Mouse (Mus musculus): ENCODE results near the gene Tmem189. TPM values are rescaled to one million over a fixed set of nuclear protein-coding genes. Genes with fewer than 3 reads are reported as not detected.

Gene Tmem189
- polyA plus RNA-seq, 1 experiment from 2014 or later: 31.5 TPM

DNA sequence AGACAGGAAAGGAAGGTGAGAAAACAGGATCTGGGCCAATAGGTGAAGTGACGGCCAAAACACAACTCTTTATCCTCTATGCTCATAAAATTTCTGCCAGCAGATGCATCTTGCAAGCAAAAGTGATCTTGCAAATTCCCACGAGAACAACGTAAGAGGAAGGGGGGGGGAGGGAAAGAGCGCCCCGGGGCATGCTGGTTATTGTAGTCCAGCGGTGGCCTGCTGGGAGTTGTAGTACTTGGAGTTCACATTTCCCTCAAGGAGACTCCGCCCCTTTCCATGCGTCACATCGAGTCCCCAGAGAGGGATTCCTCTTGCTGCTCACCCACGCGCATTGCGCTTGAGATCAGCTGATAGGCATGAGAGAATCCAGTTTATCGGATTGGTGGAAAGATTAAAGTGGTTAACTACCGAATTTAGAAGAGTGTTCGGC lies 55.3 kb downstream of the Tmem189 start:
- WGBS: 0% methylated on average over 15 of the region's 15 CpGs
- H3K9ac ChIP-seq (replicated peaks): peak overlapping the region; percentile 35
- H3K4me2 ChIP-seq (replicated peaks): peak overlapping the region; percentile 47
- peak overlapping the region; percentile 71 for H3K27ac ChIP-seq (replicated peaks)
- peaks cover 35% of the 10 kb centered on the region for H3K4me1 ChIP-seq
- peak; percentile 81 for ATAC-seq (replicated peaks)
- H3K36me3 ChIP-seq: no peaks in the 10 kb centered on the region
- peak overlapping the region; percentile 30 for H3K4me3 ChIP-seq
- H3K27me3 ChIP-seq: no peaks in the 10 kb centered on the region
- no peaks in the 10 kb centered on the region for H3K9me3 ChIP-seq

DNA sequence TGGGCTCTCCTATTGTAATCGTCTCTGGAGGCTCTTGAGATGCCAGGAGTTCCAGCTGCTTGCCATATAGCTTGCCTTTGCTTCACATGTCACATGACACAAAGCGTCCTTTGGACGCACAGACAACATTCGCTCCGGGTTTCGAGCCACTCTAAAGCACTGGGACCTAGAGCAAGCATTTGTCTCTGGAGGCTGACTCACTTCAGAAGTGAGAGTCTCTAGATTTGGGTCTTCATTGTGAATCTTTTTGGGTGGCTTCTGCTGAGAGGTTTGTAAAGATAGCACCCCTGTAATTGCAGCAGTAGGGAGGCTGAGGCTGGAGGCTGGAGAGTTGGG lies 56.1 kb downstream of the Tmem189 start:
- ATAC-seq (replicated peaks): no peak
- H3K36me3 ChIP-seq: no peaks in the 10 kb centered on the region
- WGBS: 91% methylated on average over 6 of the region's 6 CpGs
- no peak overlapping the region for H3K4me2 ChIP-seq (replicated peaks)
- no peak overlapping the region for H3K27ac ChIP-seq (replicated peaks)
- H3K4me1 ChIP-seq: peaks cover 44% of the 10 kb centered on the region
- H3K4me3 ChIP-seq: no peak overlapping the region
- no peak overlapping the region for H3K9ac ChIP-seq (replicated peaks)
- H3K9me3 ChIP-seq: no peaks in the 10 kb centered on the region
- H3K27me3 ChIP-seq: no peaks in the 10 kb centered on the region

DNA sequence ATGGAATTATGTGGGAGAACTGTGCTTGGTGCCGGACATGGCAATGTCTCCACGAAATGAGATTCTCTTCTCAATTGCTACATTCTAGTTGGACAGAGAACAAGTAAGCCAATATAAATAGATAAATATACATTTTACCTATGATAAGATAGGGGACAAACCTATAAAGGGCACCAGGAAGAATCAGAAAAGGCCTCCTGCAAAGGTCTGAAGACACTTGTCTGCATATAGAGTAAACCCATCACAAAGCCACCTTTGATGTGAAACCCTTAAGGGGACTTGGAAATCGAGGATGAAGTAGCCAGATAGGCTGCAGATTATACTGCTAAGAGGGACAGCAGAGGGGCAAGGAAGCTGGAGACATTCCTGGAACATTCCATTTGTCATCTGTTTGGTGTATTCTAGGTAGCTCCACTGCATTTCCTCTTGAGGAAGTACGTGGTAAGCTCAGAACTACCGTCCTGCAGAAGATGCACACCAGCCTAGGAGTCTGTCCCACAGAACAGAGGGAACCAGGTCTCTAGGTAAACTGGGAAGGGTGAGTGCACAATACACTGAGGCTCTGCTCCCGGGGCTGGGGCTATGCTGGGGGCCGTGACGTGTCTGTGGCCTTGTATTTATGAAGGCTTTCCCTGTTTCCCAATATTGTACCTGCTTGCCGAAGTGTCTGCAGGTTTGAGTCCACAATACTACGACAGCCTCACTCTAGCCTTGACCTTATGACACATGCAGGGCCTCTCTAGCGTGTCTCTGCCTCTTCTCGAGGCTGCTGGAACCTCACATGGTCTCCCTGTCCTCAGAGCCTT lies 56.7 kb downstream of the Tmem189 start:
- Histone ChIP-seq H3K4me2 (replicated peaks) (peak overlapping the region; percentile 53; the same call in 1 of the 2 replicates), H3K27me3 (no peaks in the 10 kb centered on the region), H3K4me3 (peak overlapping the region; percentile 81; the same call in 1 of the 2 replicates), H3K36me3 (no peaks in the 10 kb centered on the region), H3K4me1 (peaks cover 49% of the 10 kb centered on the region), H3K27ac (replicated peaks) (peak overlapping the region; percentile 78; the same call in 1 of the 2 replicates), H3K9ac (replicated peaks) (peak overlapping the region; percentile 80; the same call in 1 of the 2 replicates), H3K9me3 (no peaks in the 10 kb centered on the region)
- no peak for ATAC-seq (replicated peaks)
- 81% methylated on average over 12 of the region's 12 CpGs for WGBS

DNA sequence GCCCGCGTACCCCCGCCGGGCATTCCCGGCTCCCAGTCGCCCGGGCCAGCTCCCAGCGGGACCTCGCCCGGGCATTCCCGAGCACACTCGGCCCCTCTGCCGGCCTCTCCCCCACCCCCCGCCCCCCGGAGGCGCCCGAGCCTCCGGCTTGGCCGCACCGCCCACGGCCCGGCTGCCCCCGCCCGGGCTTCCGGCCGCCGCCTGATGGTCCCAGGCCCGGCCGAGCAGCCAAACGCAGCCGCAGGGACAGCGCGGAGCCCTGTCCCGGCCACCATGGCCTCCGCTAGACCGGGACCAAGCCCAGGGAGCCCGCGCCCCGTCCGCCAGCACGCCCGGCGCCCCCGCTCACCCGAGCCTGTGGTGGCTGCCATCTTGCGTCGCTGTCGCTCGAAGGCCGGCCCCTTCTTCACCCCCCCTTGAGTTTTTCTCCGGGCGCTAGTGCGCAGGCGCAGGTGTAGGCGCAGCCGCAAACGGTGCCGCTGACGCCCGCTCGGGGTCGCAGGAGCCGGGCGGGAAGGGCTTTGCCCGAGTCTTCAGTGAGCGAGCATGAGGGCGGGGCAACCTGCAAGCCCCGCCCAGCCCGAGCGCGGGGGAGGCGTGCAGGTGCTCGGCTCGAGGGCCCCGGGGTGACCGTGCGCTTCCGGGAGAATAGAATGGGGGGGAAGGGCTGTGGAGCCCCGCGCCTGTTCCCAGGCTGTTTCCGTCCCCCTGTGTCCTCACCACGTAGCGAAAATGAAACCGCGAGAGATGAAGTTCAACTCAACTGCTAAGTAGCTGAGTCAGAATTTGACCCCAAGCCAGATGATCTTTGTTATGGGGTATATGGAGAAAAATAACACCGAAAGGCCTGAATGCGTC lies 57.8 kb downstream of the Tmem189 start, which contains the start of gene Ube2v1:
Gene Ube2v1, minus strand, starts transcription at position 505 of the 858 bp plus-strand sequence.
- Histone ChIP-seq H3K9me3 (no peaks in the 10 kb centered on the region), H3K27ac (replicated peaks) (peak within 1 kb of the TSS; percentile 84), H3K27me3 (no peaks in the 10 kb centered on the region), H3K36me3 (no peaks in the 10 kb centered on the region), H3K4me1 (peaks cover 51% of the 10 kb centered on the region), H3K4me2 (replicated peaks) (peak within 1 kb of the TSS; percentile 79), H3K9ac (replicated peaks) (peak within 1 kb of the TSS; percentile 80), H3K4me3 (peak within 1 kb of the TSS; percentile 81)
- WGBS: under 1% methylated on average over 86 of the region's 87 CpGs
- ATAC-seq (replicated peaks): peak; percentile 82

DNA sequence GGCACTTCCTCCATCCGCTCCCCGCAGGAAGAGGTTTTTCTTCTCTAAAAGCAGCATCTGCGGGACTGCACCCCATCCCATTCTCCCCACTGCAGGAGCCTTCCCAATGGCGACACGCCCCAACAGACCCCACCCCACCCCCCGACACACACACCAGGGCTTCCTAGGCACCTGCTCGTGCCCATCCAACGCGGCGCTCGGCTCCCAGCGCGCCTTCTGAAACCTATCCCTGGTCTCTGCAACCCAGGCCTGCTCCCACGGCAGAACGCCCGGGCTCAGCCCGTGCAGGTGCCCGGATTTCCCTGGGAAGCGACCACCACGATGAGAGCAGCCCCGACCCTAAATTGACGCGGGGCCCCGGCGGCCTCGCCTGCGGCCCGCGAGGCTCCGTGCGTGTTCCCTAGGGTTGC lies 58.4 kb downstream of the Tmem189 start:
- peak overlapping the region; percentile 84 for H3K27ac ChIP-seq (replicated peaks)
- no peaks in the 10 kb centered on the region for H3K36me3 ChIP-seq
- no peaks in the 10 kb centered on the region for H3K9me3 ChIP-seq
- peaks cover 51% of the 10 kb centered on the region for H3K4me1 ChIP-seq
- H3K27me3 ChIP-seq: no peaks in the 10 kb centered on the region
- peak overlapping the region; percentile 79 for H3K4me2 ChIP-seq (replicated peaks)
- ATAC-seq (replicated peaks): peak; percentile 26
- H3K4me3 ChIP-seq: peak overlapping the region; percentile 81
- under 1% methylated on average over 31 of the region's 31 CpGs for WGBS
- H3K9ac ChIP-seq (replicated peaks): peak overlapping the region; percentile 80

DNA sequence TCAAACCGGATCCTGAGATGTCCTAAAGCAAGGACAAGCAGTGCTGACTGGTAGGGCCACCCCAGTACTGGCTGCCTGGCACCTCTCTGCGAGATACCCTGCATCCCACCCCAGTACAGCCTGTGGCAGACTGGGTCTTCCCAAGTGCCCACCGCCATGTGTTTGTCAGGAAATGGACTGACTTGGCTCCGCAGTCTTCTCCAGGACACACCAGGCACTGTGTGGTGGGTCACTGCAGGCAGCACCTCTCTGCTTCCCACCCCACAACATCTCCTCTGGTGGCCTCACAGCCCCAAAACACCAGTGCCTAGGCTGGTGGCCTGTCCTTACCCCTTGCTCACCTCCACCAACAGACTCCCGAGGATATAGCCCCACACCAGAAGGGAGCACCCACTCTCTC lies 59.2 kb downstream of the Tmem189 start:
- H3K9ac ChIP-seq (replicated peaks): peak overlapping the region; percentile 80
- H3K9me3 ChIP-seq: no peaks in the 10 kb centered on the region
- peak overlapping the region; percentile 81 for H3K4me3 ChIP-seq
- WGBS: 82% methylated on average over 5 of the region's 5 CpGs
- H3K36me3 ChIP-seq: no peaks in the 10 kb centered on the region
- no peak overlapping the region for H3K27ac ChIP-seq (replicated peaks)
- H3K27me3 ChIP-seq: no peaks in the 10 kb centered on the region
- H3K4me1 ChIP-seq: peaks cover 56% of the 10 kb centered on the region
- peak overlapping the region; percentile 79 for H3K4me2 ChIP-seq (replicated peaks)
- no peak for ATAC-seq (replicated peaks)

DNA sequence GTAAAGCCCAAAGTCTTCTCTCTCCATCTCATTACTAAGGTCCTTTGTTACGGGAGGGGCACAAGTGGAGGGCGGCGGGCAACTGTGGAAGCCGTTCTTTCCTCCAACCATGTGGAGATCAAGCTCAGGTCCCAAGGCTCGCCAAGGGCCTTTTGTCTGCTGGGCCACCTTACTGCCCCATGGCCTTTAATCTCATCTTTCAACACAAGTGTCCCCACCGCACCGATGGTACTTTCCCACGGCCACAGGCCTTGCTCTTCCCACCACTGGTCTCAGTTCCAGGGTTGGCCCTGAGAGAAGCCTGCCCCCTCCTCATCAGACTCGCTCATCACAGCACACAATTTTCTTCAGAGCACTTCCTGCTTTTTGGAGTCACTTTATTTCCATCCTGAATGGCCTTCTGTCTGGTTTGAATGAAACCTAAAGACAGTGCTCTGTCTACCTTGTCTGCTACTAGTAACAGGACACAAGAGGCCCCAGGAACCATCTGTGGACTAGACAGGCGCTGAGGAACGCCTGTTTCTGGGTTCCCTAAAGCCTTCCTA lies 59.9 kb downstream of the Tmem189 start:
- H3K4me1 ChIP-seq: peaks cover 54% of the 10 kb centered on the region
- H3K4me2 ChIP-seq (replicated peaks): no peak overlapping the region
- no peak overlapping the region for H3K9ac ChIP-seq (replicated peaks)
- H3K36me3 ChIP-seq: no peaks in the 10 kb centered on the region
- peak overlapping the region; percentile 81; the same call in 1 of the 2 replicates for H3K4me3 ChIP-seq
- no peaks in the 10 kb centered on the region for H3K9me3 ChIP-seq
- whole genome bisulfite sequencing: 72% methylated on average over 11 of the region's 11 CpGs
- H3K27me3 ChIP-seq: no peaks in the 10 kb centered on the region
- H3K27ac ChIP-seq (replicated peaks): no peak overlapping the region
- no peak for ATAC-seq (replicated peaks)

DNA sequence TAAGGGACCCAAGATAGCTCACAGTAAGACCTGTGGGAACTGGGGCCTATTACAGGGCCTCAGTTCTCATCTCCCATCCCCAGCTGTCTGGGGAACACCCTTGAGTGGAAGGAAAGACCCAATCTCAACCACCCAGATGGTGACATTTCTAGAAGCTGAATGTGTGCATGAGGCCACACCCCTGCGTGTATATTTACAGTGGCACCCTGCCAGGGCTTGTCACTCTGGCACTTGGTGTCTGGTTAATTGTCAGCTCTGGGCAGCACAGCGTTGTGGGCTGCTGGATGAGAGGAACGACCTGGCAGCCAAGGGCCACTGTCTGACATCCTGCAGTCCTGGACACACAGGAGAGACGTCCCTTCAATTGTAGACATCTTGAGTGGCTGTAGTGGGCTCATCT lies 60.8 kb downstream of the Tmem189 start:
- H3K4me3 ChIP-seq: no peak overlapping the region
- no peak overlapping the region for H3K4me2 ChIP-seq (replicated peaks)
- H3K36me3 ChIP-seq: no peaks in the 10 kb centered on the region
- no peak overlapping the region for H3K27ac ChIP-seq (replicated peaks)
- peaks cover 48% of the 10 kb centered on the region for H3K4me1 ChIP-seq
- H3K9ac ChIP-seq (replicated peaks): no peak overlapping the region
- 35% methylated on average over 4 of the region's 4 CpGs for WGBS
- no peaks in the 10 kb centered on the region for H3K9me3 ChIP-seq
- ATAC-seq (replicated peaks): no peak
- H3K27me3 ChIP-seq: no peaks in the 10 kb centered on the region

DNA sequence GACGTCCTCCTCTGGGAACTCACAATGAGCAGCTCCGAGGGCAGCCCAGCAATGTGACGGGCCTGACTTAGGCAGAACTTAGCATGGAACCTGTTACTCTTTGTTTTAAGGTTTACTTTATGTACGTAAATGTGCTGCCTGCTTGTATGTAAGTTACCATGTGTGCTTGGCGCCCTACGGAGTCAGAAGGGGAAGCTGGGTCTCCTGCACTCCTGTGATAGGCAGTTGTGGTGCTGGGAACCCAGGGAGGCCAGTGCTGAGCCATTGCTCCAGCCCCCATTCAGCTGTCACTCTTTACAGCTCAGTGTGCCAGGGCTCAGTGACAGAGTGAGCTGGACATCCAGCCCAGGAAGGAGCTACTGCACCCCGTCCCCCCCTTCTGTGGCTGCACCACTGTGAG lies 62.6 kb downstream of the Tmem189 start:
- Histone ChIP-seq H3K27ac (replicated peaks) (no peak overlapping the region), H3K4me2 (replicated peaks) (no peak overlapping the region), H3K9me3 (no peaks in the 10 kb centered on the region), H3K9ac (replicated peaks) (no peak overlapping the region), H3K4me1 (peaks cover 40% of the 10 kb centered on the region), H3K36me3 (no peaks in the 10 kb centered on the region), H3K4me3 (no peak overlapping the region), H3K27me3 (no peaks in the 10 kb centered on the region)
- 82% methylated on average over 7 of the region's 7 CpGs for WGBS
- no peak for ATAC-seq (replicated peaks)

DNA sequence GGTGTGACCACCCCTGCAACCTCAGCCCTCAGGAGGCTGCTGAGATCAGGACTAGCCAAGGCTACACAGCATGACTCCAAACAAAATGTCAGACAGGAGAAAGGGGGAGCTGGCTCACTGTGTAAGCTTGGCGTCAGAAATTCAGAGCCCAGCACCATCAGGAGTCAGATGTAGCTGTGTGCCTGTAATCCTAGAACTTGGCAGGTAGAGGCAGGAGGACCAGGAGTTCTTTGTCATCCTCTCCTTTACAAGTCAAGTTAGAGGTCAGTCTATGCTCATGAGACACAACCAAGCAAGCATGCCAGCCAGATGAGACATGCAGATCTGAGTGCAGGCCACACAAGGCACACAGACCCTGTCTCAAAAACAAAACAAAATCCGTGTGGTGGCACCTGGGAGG lies 64.0 kb downstream of the Tmem189 start:
- no peak for ATAC-seq (replicated peaks)
- H3K27me3 ChIP-seq: no peaks in the 10 kb centered on the region
- 42% methylated on average over 2 of the region's 2 CpGs for WGBS
- H3K4me3 ChIP-seq: no peak overlapping the region
- H3K9me3 ChIP-seq: no peaks in the 10 kb centered on the region
- H3K4me1 ChIP-seq: peaks cover 35% of the 10 kb centered on the region
- H3K36me3 ChIP-seq: no peaks in the 10 kb centered on the region
- H3K9ac ChIP-seq (replicated peaks): no peak overlapping the region
- H3K27ac ChIP-seq (replicated peaks): no peak overlapping the region
- H3K4me2 ChIP-seq (replicated peaks): no peak overlapping the region

DNA sequence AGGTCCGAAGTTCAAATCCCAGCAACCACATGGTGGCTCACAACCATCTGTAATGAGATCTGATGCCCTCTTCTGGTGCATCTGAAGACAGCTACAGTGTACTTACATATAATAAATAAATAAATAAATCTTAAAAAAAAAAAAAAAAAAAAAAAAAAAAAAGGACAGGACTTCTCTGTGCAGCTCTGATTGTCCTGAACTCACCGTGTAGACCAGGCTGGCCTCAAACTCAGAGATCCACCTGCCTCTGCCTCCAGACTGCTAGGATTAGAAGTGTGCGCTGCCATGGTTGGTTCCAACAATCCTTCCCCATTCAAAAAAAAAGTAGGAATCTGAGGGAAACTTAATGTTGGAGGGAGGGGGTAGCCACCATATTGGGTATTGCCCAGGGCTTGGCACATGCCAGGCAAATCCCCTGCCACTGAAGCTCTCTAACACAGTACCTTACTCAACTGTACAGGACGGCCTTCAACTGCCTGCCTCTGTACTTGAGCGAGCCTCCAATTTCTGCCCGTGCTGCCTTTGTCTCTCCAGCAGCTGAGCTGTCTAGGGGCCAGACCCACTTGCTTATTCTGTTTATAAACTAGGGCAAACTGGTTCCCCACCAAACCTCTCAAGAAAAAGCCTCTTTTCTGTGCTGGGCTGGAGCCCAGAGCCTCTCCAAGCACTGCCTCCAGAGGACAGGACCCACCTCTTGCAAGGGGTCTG lies 65.1 kb downstream of the Tmem189 start:
- H3K9ac ChIP-seq (replicated peaks): no peak overlapping the region
- H3K27me3 ChIP-seq: no peaks in the 10 kb centered on the region
- peaks cover 23% of the 10 kb centered on the region for H3K4me1 ChIP-seq
- H3K27ac ChIP-seq (replicated peaks): no peak overlapping the region
- ATAC-seq (replicated peaks): 0 out of 2 replicates have a peak, but pooled peaks have one; percentile 40
- H3K36me3 ChIP-seq: no peaks in the 10 kb centered on the region
- no peaks in the 10 kb centered on the region for H3K9me3 ChIP-seq
- H3K4me2 ChIP-seq (replicated peaks): no peak overlapping the region
- no peak overlapping the region for H3K4me3 ChIP-seq
- 79% methylated on average over 5 of the region's 6 CpGs for WGBS

All from forebrain, embryonic 15.5 days (tissue).